Mouse (Mus musculus) limb, embryonic 12.5 days (tissue): ENCODE results near the gene Hrh1. TPM values are rescaled to one million over a fixed set of nuclear protein-coding genes. Genes with fewer than 3 reads are reported as not detected.
"Not testable (repeated sequence)": the region's sequence is repeated elsewhere in the genome, so short reads cannot be mapped to it uniquely, and the experiment has no call there.

Source experiments
- ATAC-seq: fragments of 200-750 bp; cut with Nextera tagmentation; 2 replicates; pipeline ENCODE4 v1.8.0; 2017; ENCODE audit warnings: low read depth, moderate TSS enrichment; ENCODE audit not compliant: insufficient number of reproducible peaks, insufficient read depth, low FRiP score, low TSS enrichment
- H3K27ac ChIP-seq: fragments of 300-500 bp; sonication (generic); 2 replicates; pipeline ENCODE4 v1.5.1; 2016; ENCODE audit warnings: mild to moderate bottlenecking, moderate library complexity
- H3K27me3 ChIP-seq: fragments of 300-500 bp; sonication (generic); 2 replicates; pipeline ENCODE4 v1.6.1; 2016; ENCODE audit warnings: mild to moderate bottlenecking, moderate library complexity
- H3K36me3 ChIP-seq: fragments of 300-500 bp; sonication (generic); 2 replicates; pipeline ENCODE4 v1.6.1; 2016; ENCODE audit warnings: mild to moderate bottlenecking, moderate library complexity
- H3K4me1 ChIP-seq: fragments of 300-500 bp; sonication (generic); replicated peaks from 2 replicates; pipeline ENCODE4 v1.6.1; 2016
- H3K4me2 ChIP-seq: fragments of 300-500 bp; sonication (generic); 2 replicates; pipeline ENCODE4 v1.6.1; 2016; ENCODE audit warnings: mild to moderate bottlenecking, moderate library complexity
- H3K4me3 ChIP-seq: fragments of 300-500 bp; sonication (generic); replicated peaks from 2 replicates; pipeline ENCODE4 v1.5.1; 2016; ENCODE audit warnings: mild to moderate bottlenecking
- H3K9ac ChIP-seq: fragments of 300-500 bp; sonication (generic); replicated peaks from 2 replicates; pipeline ENCODE4 v1.6.1; 2016; ENCODE audit warnings: mild to moderate bottlenecking, moderate library complexity
- H3K9me3 ChIP-seq: fragments of 300-500 bp; sonication (generic); 2 replicates; pipeline ENCODE4 v1.6.1; 2016; ENCODE audit warnings: mild to moderate bottlenecking, moderate library complexity
- WGBS: fragments of 180-500 bp; shearing (Covaris S2); methylation state at CpG from one replicate; pipeline ENCODE4 v1.1.7; 2016; 5-methylcytosine and 5-hydroxymethylcytosine counted together
- polyA plus RNA-seq: library from polyadenylated mRNA; unstranded; fragments of >200 nt; fragmentation: Nextera tagmentation; extraction: Ambion mirVana; gene quantifications from 2 replicates; pipeline ENCODE4 v1.2.1, GENCODE M21; 2016

The Hrh1 gene
- polyA plus RNA-seq, 1 experiment from 2014 or later: 0.11 TPM

GRCm38 (mm10) chr6:114461536-114461935, 63.8 kb downstream of the Hrh1 start:
- H3K4me3 ChIP-seq: no peak overlapping the region
- H3K9ac ChIP-seq: no peak overlapping the region
- peaks cover 5% of the 10 kb centered on the region for H3K9me3 ChIP-seq
- H3K4me2 ChIP-seq: no peak overlapping the region
- no peaks in the 10 kb centered on the region for H3K36me3 ChIP-seq
- no peak for ATAC-seq
- peaks cover 14% of the 10 kb centered on the region; the same call in 1 of the 2 replicates for H3K4me1 ChIP-seq
- no peak overlapping the region for H3K27ac ChIP-seq
- H3K27me3 ChIP-seq: no peaks in the 10 kb centered on the region; the same call in 1 of the 2 replicates

- ATAC-seq: no peak
- WGBS: 22% methylated on average over 4 of the region's 4 CpGs
- Histone ChIP-seq H3K4me3 (no peak overlapping the region), H3K27me3 (no peaks in the 10 kb centered on the region; the same call in 1 of the 2 replicates), H3K9ac (no peak overlapping the region), H3K27ac (no peak overlapping the region), H3K4me1 (0 out of 2 replicates have a peak, but pooled peaks cover 10% of the 10 kb centered on the region), H3K9me3 (peaks cover 5% of the 10 kb centered on the region), H3K36me3 (no peaks in the 10 kb centered on the region), H3K4me2 (no peak overlapping the region)
These were observed 65.0 kb downstream of the Hrh1 start for GRCm38 (mm10) chr6:114462747-114463146.

- H3K4me1 ChIP-seq: no peaks in the 10 kb centered on the region
- no peak for ATAC-seq
- H3K4me3 ChIP-seq: no peak overlapping the region
- H3K27me3 ChIP-seq: 0 out of 2 replicates have a peak, but pooled peaks cover 4% of the 10 kb centered on the region
- 80% methylated on average over 5 of the region's 5 CpGs for WGBS
- no peak overlapping the region for H3K4me2 ChIP-seq
- H3K9me3 ChIP-seq: no peaks in the 10 kb centered on the region
- H3K9ac ChIP-seq: no peak overlapping the region
- no peak overlapping the region for H3K27ac ChIP-seq
- no peaks in the 10 kb centered on the region for H3K36me3 ChIP-seq
These were observed 75.8 kb downstream of the Hrh1 start for GRCm38 (mm10) chr6:114473541-114473940.

GRCm38 (mm10) chr6:114474059-114474458, 76.3 kb downstream of the Hrh1 start:
- H3K4me2 ChIP-seq: no peak overlapping the region
- H3K4me3 ChIP-seq: no peak overlapping the region
- no peaks in the 10 kb centered on the region for H3K4me1 ChIP-seq
- H3K36me3 ChIP-seq: no peaks in the 10 kb centered on the region
- no peak overlapping the region for H3K9ac ChIP-seq
- H3K27me3 ChIP-seq: 0 out of 2 replicates have a peak, but pooled peaks cover 4% of the 10 kb centered on the region
- no peak overlapping the region for H3K27ac ChIP-seq
- WGBS: 87% methylated on average over 3 of the region's 3 CpGs
- no peaks in the 10 kb centered on the region for H3K9me3 ChIP-seq
- no peak for ATAC-seq

- no peak overlapping the region for H3K27ac ChIP-seq
- H3K4me2 ChIP-seq: no peak overlapping the region
- no peaks in the 10 kb centered on the region for H3K9me3 ChIP-seq
- H3K4me1 ChIP-seq: no peaks in the 10 kb centered on the region
- H3K36me3 ChIP-seq: no peaks in the 10 kb centered on the region
- H3K4me3 ChIP-seq: no peak overlapping the region
- H3K9ac ChIP-seq: no peak overlapping the region
- 83% methylated on average over 4 of the region's 4 CpGs for WGBS
- no peak for ATAC-seq
- H3K27me3 ChIP-seq: 0 out of 2 replicates have a peak, but pooled peaks cover 6% of the 10 kb centered on the region
These were observed 77.2 kb downstream of the Hrh1 start for GRCm38 (mm10) chr6:114474911-114475310.

- ATAC-seq: no peak
- WGBS: 31% methylated on average over 4 of the region's 4 CpGs
These were observed 81.0 kb downstream of the Hrh1 start for GRCm38 (mm10) chr6:114478771-114479170.

GRCm38 (mm10) chr6:114479644-114480410, 82.1 kb downstream of the Hrh1 start:
- Histone ChIP-seq H3K9ac (no peak overlapping the region), H3K4me1 (no peaks in the 10 kb centered on the region), H3K4me3 (no peak overlapping the region), H3K9me3 (no peaks in the 10 kb centered on the region), H3K4me2 (no peak overlapping the region), H3K27ac (no peak overlapping the region), H3K27me3 (peaks cover 3% of the 10 kb centered on the region; the same call in 1 of the 2 replicates), H3K36me3 (no peaks in the 10 kb centered on the region)
- 87% methylated on average over 16 of the region's 16 CpGs for WGBS
- ATAC-seq: no peak

More at GRCm38 (mm10) chr6:114478771-114479170, 81.0 kb downstream of the Hrh1 start:
- Histone ChIP-seq H3K27me3 (peaks cover 3% of the 10 kb centered on the region; the same call in 1 of the 2 replicates), H3K9me3 (no peaks in the 10 kb centered on the region), H3K36me3 (no peaks in the 10 kb centered on the region), H3K9ac (0 out of 2 replicates have a peak overlapping the region, but pooled peaks have one; percentile 12), H3K4me3 (no peak overlapping the region), H3K4me1 (no peaks in the 10 kb centered on the region), H3K4me2 (no peak overlapping the region), H3K27ac (0 out of 2 replicates have a peak overlapping the region, but pooled peaks have one; percentile 12)

GRCm38 (mm10) chr6:114489371-114489770, 91.6 kb downstream of the Hrh1 start:
- WGBS: 81% methylated on average over 3 of the region's 3 CpGs
- Histone ChIP-seq H3K27ac (no peak overlapping the region), H3K4me3 (no peak overlapping the region)

GRCm38 (mm10) chr6:114492588-114492987, 94.9 kb downstream of the Hrh1 start:
- H3K9me3 ChIP-seq: not testable (repeated sequence)

More at GRCm38 (mm10) chr6:114489371-114489770, 91.6 kb downstream of the Hrh1 start:
- H3K9ac ChIP-seq: no peak overlapping the region
- H3K9me3 ChIP-seq: no peaks in the 10 kb centered on the region
- no peaks in the 10 kb centered on the region for H3K4me1 ChIP-seq
- no peak overlapping the region for H3K4me2 ChIP-seq
- H3K36me3 ChIP-seq: no peaks in the 10 kb centered on the region
- peaks cover 9% of the 10 kb centered on the region; the same call in 1 of the 2 replicates for H3K27me3 ChIP-seq
- ATAC-seq: no peak

GRCm38 (mm10) chr6:114494987-114495386, 97.3 kb downstream of the Hrh1 start:
- H3K9ac ChIP-seq, H3K36me3 ChIP-seq, H3K4me3 ChIP-seq, H3K4me2 ChIP-seq, ATAC-seq, H3K9me3 ChIP-seq, H3K4me1 ChIP-seq, H3K27me3 ChIP-seq, H3K27ac ChIP-seq: not testable (repeated sequence)
- WGBS: 23% methylated on average over 10 of the region's 12 CpGs

More at GRCm38 (mm10) chr6:114492588-114492987, 94.9 kb downstream of the Hrh1 start:
- ATAC-seq, H3K4me3 ChIP-seq, H3K36me3 ChIP-seq, H3K4me1 ChIP-seq, H3K27ac ChIP-seq, H3K27me3 ChIP-seq, H3K9ac ChIP-seq, H3K4me2 ChIP-seq: not testable (repeated sequence)
- 66% methylated on average over 10 of the region's 10 CpGs for WGBS

GRCm38 (mm10) chr6:114514038-114514437, 116.3 kb downstream of the Hrh1 start:
- H3K4me2 ChIP-seq, H3K27me3 ChIP-seq, H3K9ac ChIP-seq, ATAC-seq, H3K36me3 ChIP-seq, H3K9me3 ChIP-seq, H3K4me3 ChIP-seq, H3K4me1 ChIP-seq, H3K27ac ChIP-seq: not testable (repeated sequence)
- WGBS: 11% methylated on average over 16 of the region's 17 CpGs
